Mouse (Mus musculus) limb, embryonic 14.5 days (tissue): Measurements from ENCODE around the gene Dlec1. TPM values are rescaled to one million over a fixed set of nuclear protein-coding genes. Genes with fewer than 3 reads are reported as not detected.

Experiments used
- ATAC-seq: fragments of 200-750 bp; cut with Nextera tagmentation; 2 replicates; pipeline ENCODE4 v1.8.0; 2017; ENCODE audit warnings: low read depth, moderate number of reproducible peaks, moderate TSS enrichment; ENCODE audit not compliant: low FRiP score
- DNase-seq: peaks from one replicate; pipeline ENCODE4 v3.0.0-alpha.2; 2015; ENCODE audit warnings: low spot score
- H3K27ac ChIP-seq: fragments of 300-500 bp; sonication (generic); replicated peaks from 2 replicates; pipeline ENCODE4 v1.5.1; 2014; ENCODE audit warnings: low read depth, mild to moderate bottlenecking, low read length, moderate library complexity, mixed read lengths
- H3K27me3 ChIP-seq: fragments of 300-500 bp; sonication (generic); 2 replicates; pipeline ENCODE4 v1.6.1; 2014; ENCODE audit warnings: low read length, mixed read lengths; ENCODE audit not compliant: control insufficient read depth, insufficient read depth
- H3K36me3 ChIP-seq: fragments of 300-500 bp; sonication (generic); 2 replicates; pipeline ENCODE4 v1.6.1; 2014; ENCODE audit warnings: mild to moderate bottlenecking, low read length, moderate library complexity, mixed read lengths; ENCODE audit not compliant: control insufficient read depth, insufficient read depth
- H3K4me1 ChIP-seq: fragments of 300-500 bp; sonication (generic); 2 replicates; pipeline ENCODE4 v1.6.1; 2014; ENCODE audit warnings: antibody characterized with exemption, low read length, mixed read lengths; ENCODE audit not compliant: control insufficient read depth, insufficient read depth
- H3K4me2 ChIP-seq: fragments of 300-500 bp; sonication (generic); replicated peaks from 2 replicates; pipeline ENCODE4 v1.6.1; 2014; ENCODE audit warnings: low read depth, mild to moderate bottlenecking, low read length, moderate library complexity; ENCODE audit not compliant: severe bottlenecking
- H3K4me3 ChIP-seq: fragments of 300-500 bp; sonication (generic); replicated peaks from 2 replicates; pipeline ENCODE4 v1.5.1; 2014; ENCODE audit warnings: low read length
- H3K9ac ChIP-seq: fragments of 300-500 bp; sonication (generic); 2 replicates; pipeline ENCODE4 v1.6.1; 2014; ENCODE audit warnings: mild to moderate bottlenecking, low read depth, low read length, moderate library complexity; ENCODE audit not compliant: severe bottlenecking
- H3K9me3 ChIP-seq: fragments of 300-500 bp; sonication (generic); 2 replicates; pipeline ENCODE4 v1.6.1; 2016; ENCODE audit warnings: low read length; ENCODE audit not compliant: control insufficient read depth
- POLR2A ChIP-seq: fragments of 200-500 bp; IDR thresholded peaks from 2 replicates; pipeline ENCODE4 v1.8.0; 2012; ENCODE audit warnings: inconsistent platforms, mild to moderate bottlenecking, moderate library complexity, borderline replicate concordance; ENCODE audit not compliant: insufficient read depth, insufficient read length; ENCODE audit errors: extremely low read depth
- WGBS: fragments of 180-500 bp; shearing (Covaris S2); extraction: QIAGEN DNeasy Blood & Tissue Kit; methylation state at CpG from one replicate; pipeline ENCODE4 v1.1.7; 2014; 5-methylcytosine and 5-hydroxymethylcytosine counted together
- polyA plus RNA-seq, 2 experiments: library from polyadenylated mRNA; depleted of rRNA in 1 of 2; stranded (reverse) in 1 of 2; unstranded in 1 of 2; fragments of >200 nt; fragmentation: Nextera tagmentation in 1 of 2; extraction: Ambion mirVana in 1 of 2; gene quantifications; 2 replicates each; pipeline versions ENCODE4 v1.2.1 to v1.2.3; 2012 to 2014

Gene Dlec1
- polyA plus RNA-seq, 2 experiments: 0.81 to 1.5 TPM

- H3K27ac ChIP-seq: no peak overlapping the region
- DNase-seq (no peak), ATAC-seq (no peak)
- WGBS: 62% methylated on average over 2 of the region's 2 CpGs
- no peak overlapping the region for H3K4me2 ChIP-seq
- no peak overlapping the region for H3K9ac ChIP-seq
- no peak overlapping the region for H3K4me3 ChIP-seq
- H3K27me3 ChIP-seq: no peaks in the 10 kb centered on the region; the same call in 1 of the 2 replicates
- H3K4me1 ChIP-seq: no peaks in the 10 kb centered on the region; the same call in 1 of the 2 replicates
- no peaks in the 10 kb centered on the region for H3K9me3 ChIP-seq
- no peak for TF ChIP-seq POLR2A
- no peaks in the 10 kb centered on the region for H3K36me3 ChIP-seq
These were observed 49.5 kb downstream of the Dlec1 start for GRCm38 (mm10) chr9:119151751-119152150.

GRCm38 (mm10) chr9:119155416-119155815 lies 53.1 kb downstream of the Dlec1 start:
- no peak overlapping the region for H3K4me2 ChIP-seq
- no peak overlapping the region for H3K9ac ChIP-seq
- no peaks in the 10 kb centered on the region; the same call in 1 of the 2 replicates for H3K4me1 ChIP-seq
- TF ChIP-seq POLR2A: no peak
- no peaks in the 10 kb centered on the region for H3K9me3 ChIP-seq
- H3K27ac ChIP-seq: no peak overlapping the region
- ATAC-seq (no peak), DNase-seq (no peak)
- WGBS: 74% methylated on average over 8 of the region's 8 CpGs
- no peaks in the 10 kb centered on the region; the same call in 1 of the 2 replicates for H3K27me3 ChIP-seq
- H3K4me3 ChIP-seq: no peak overlapping the region
- no peaks in the 10 kb centered on the region for H3K36me3 ChIP-seq

- ATAC-seq (no peak), DNase-seq (no peak)
- Histone ChIP-seq H3K36me3 (no peaks in the 10 kb centered on the region), H3K9ac (no peak overlapping the region), H3K4me2 (0 out of 2 replicates have a peak overlapping the region, but pooled peaks have one; percentile 58), H3K4me3 (no peak overlapping the region), H3K9me3 (no peaks in the 10 kb centered on the region), H3K27me3 (no peaks in the 10 kb centered on the region; the same call in 1 of the 2 replicates), H3K27ac (no peak overlapping the region), H3K4me1 (no peaks in the 10 kb centered on the region; the same call in 1 of the 2 replicates)
- TF ChIP-seq POLR2A: no peak
- 51% methylated on average over 7 of the region's 7 CpGs for WGBS
These were observed 53.5 kb downstream of the Dlec1 start for GRCm38 (mm10) chr9:119155826-119156225.

- Histone ChIP-seq H3K4me3 (peak within 1 kb of the TSS; percentile 45), H3K27ac (no peak within 1 kb of the TSS), H3K27me3 (no peaks in the 10 kb centered on the region; the same call in 1 of the 2 replicates), H3K9ac (peak within 1 kb of the TSS; percentile 38; the same call in 1 of the 2 replicates), H3K36me3 (no peaks in the 10 kb centered on the region), H3K4me2 (peak within 1 kb of the TSS; percentile 58), H3K9me3 (no peaks in the 10 kb centered on the region), H3K4me1 (no peaks in the 10 kb centered on the region; the same call in 1 of the 2 replicates)
- peak; percentile 81 for DNase-seq
- TF ChIP-seq POLR2A: no peak
- WGBS: 5% methylated on average over 59 of the region's 65 CpGs
- ATAC-seq: peak; percentile 87
These were observed 54.3 kb downstream of the Dlec1 start, which contains the start of gene Acaa1b for GRCm38 (mm10) chr9:119156278-119157201. Acaa1b (minus strand) TSS chr9:119157093.

- 43% methylated on average over 4 of the region's 4 CpGs for WGBS
These were observed 56.6 kb downstream of the Dlec1 start, which contains the start of gene Gm47289 for GRCm38 (mm10) chr9:119158861-119159260. Gm47289 (plus strand) TSS chr9:119159161.

More at GRCm38 (mm10) chr9:119158861-119159260, 56.6 kb downstream of the Dlec1 start, which contains the start of gene Gm47289:
- Histone ChIP-seq H3K9ac (no peak within 1 kb of the TSS), H3K36me3 (no peaks in the 10 kb centered on the region), H3K9me3 (no peaks in the 10 kb centered on the region), H3K4me2 (no peak within 1 kb of the TSS), H3K4me3 (no peak within 1 kb of the TSS), H3K27me3 (no peaks in the 10 kb centered on the region; the same call in 1 of the 2 replicates), H3K27ac (no peak within 1 kb of the TSS), H3K4me1 (no peaks in the 10 kb centered on the region; the same call in 1 of the 2 replicates)
- TF ChIP-seq POLR2A: no peak
- DNase-seq (no peak), ATAC-seq (no peak)
